Mouse (Mus musculus) small intestine, adult 2 months (tissue): ENCODE measurements at regions not wholly inside any gene's neighbourhood (a gene's known extent, or its start where the extent isn't known, plus 50 kb on each side); places are given as distances from the start of the nearest gene placed in this dataset.

ENCODE experiments used
- H3K27ac ChIP-seq: fragments of 200-500 bp; 2 replicates; pipeline ENCODE4 v1.5.1; 2012; ENCODE audit warnings: low read depth, low read length, control low read depth, inconsistent platforms; ENCODE audit not compliant: insufficient read depth
- H3K27me3 ChIP-seq: fragments of 200-500 bp; 2 replicates; pipeline ENCODE4 v1.6.1; 2012; ENCODE audit warnings: mild to moderate bottlenecking, moderate library complexity, low read length, inconsistent platforms; ENCODE audit not compliant: control insufficient read depth, insufficient read depth
- H3K36me3 ChIP-seq: fragments of 200-500 bp; 2 replicates; pipeline ENCODE4 v1.6.1; 2012; ENCODE audit warnings: mild to moderate bottlenecking, low read length, control low read depth, inconsistent platforms; ENCODE audit not compliant: control insufficient read depth, insufficient read depth
- H3K4me1 ChIP-seq: fragments of 200-500 bp; 2 replicates; pipeline ENCODE4 v1.6.1; 2012; ENCODE audit warnings: low read length, inconsistent platforms, mixed read lengths; ENCODE audit not compliant: control insufficient read depth, insufficient read depth, insufficient read length
- H3K4me3 ChIP-seq: fragments of 200-500 bp; 2 replicates; pipeline ENCODE4 v1.5.1; 2012; ENCODE audit warnings: low read depth, mild to moderate bottlenecking, control low read depth, inconsistent platforms, low read length, moderate library complexity
- CTCF ChIP-seq: fragments of 200-500 bp; IDR thresholded peaks from 2 replicates; pipeline ENCODE4 v1.5.1; 2012; ENCODE audit warnings: low read depth, mild to moderate bottlenecking, control low read depth, inconsistent platforms, low read length, moderate library complexity, mixed read lengths; ENCODE audit not compliant: insufficient replicate concordance, insufficient read length; ENCODE audit errors: extremely low read depth
- POLR2A ChIP-seq: fragments of 200-500 bp; IDR thresholded peaks from 2 replicates; pipeline ENCODE4 v1.6.1; 2012; ENCODE audit warnings: low read depth, mild to moderate bottlenecking, control low read depth, inconsistent platforms, low read length, moderate library complexity
- WGBS: fragments of 180-500 bp; shearing (Covaris S2); methylation state at CpG from one replicate; pipeline ENCODE4 v1.1.7; 2018; 5-methylcytosine and 5-hydroxymethylcytosine counted together

DNA sequence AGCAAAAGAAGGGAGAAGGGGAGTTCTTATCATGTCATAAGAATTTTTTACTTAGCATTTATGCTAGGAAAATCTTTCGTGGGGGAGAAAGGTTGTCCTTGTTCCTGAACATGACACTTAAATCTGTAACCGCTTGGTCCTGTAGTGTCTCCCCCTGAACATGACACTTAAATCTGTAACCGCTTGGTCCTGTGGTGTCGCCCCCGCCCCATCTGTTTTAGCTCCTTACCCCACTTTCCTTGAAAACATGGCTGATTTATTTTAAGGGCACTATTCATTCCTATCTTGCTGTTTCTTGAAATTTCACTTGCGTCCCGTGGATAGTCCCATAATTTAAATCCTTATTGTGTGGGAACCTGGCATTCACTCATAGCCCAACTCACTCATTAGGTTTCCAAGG, 82.2 kb downstream of the Rap2a start:
- WGBS, result 90% methylated on average over 7 of the region's 7 CpGs
- H3K27me3 ChIP-seq, result no peaks in the 10 kb centered on the region
- no peaks in the 10 kb centered on the region for H3K4me1 ChIP-seq
- no peaks in the 10 kb centered on the region for H3K36me3 ChIP-seq
- no peak overlapping the region for H3K4me3 ChIP-seq
- no peak for TF ChIP-seq POLR2A
- no peak for TF ChIP-seq CTCF
- no peak overlapping the region for H3K27ac ChIP-seq

GRCm38 (mm10) chr14:120560987-120561386, 82.7 kb downstream of the Rap2a start:
- no peak overlapping the region for H3K27ac ChIP-seq
- H3K4me3 ChIP-seq, result no peak overlapping the region
- H3K36me3 ChIP-seq, result no peaks in the 10 kb centered on the region
- no peaks in the 10 kb centered on the region for H3K27me3 ChIP-seq
- 90% methylated on average over 2 of the region's 2 CpGs for WGBS
- no peaks in the 10 kb centered on the region for H3K4me1 ChIP-seq
- no peak for TF ChIP-seq POLR2A
- TF ChIP-seq CTCF, result no peak

- Histone ChIP-seq H3K27me3 (no peaks in the 10 kb centered on the region), H3K27ac (no peak overlapping the region), H3K4me1 (no peaks in the 10 kb centered on the region), H3K36me3 (no peaks in the 10 kb centered on the region), H3K4me3 (no peak overlapping the region)
- WGBS, result 42% methylated on average over 1 of the region's 1 CpGs
- no peak for TF ChIP-seq POLR2A
- TF ChIP-seq CTCF, result no peak
These were observed 88.7 kb downstream of the Rap2a start for GRCm38 (mm10) chr14:120566945-120567344.

DNA sequence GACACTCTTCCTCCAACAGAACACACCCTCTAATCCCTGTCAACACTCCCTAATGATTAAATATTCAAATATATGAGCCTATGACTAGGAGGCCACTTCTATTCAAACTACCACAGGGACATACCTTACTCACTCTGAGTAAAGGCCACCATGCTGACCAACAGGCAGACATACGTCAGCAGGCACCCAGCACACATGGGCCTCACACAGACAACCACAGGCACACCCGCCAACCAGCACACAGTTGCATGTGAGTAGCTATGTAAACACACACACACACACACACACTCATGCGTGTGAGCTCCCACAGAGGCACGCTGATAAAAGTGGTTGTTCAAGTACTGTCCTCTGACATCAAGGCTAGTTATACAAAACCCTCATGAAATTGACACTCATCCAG, 89.8 kb downstream of the Rap2a start:
- WGBS, result 49% methylated on average over 4 of the region's 4 CpGs
- Histone ChIP-seq H3K4me1 (no peaks in the 10 kb centered on the region), H3K27ac (no peak overlapping the region), H3K27me3 (no peaks in the 10 kb centered on the region), H3K4me3 (no peak overlapping the region), H3K36me3 (no peaks in the 10 kb centered on the region)
- TF ChIP-seq CTCF (no peak), POLR2A (no peak)

DNA sequence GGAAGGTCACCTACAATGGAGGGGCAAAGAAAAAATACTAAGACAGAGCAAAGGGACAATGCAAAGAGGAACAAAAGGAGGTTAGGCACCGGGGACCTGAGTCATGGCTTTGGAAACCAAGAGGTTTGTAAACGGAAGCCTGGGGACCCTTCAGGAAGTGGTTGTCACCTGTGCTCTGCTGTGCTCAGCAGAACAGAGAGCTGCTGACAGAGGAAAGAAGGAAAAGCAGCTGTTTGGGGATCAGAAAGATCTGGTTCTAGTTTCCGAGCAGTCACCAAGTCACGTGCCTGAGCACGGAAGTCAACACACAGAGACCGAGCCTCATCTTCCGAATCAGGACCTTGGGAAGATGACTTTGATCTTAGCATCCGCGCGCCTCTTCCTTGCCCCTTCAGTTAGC, 94.0 kb downstream of the Rap2a start:
- Histone ChIP-seq H3K4me3 (no peak overlapping the region), H3K27ac (no peak overlapping the region), H3K27me3 (no peaks in the 10 kb centered on the region), H3K4me1 (no peaks in the 10 kb centered on the region), H3K36me3 (no peaks in the 10 kb centered on the region)
- 75% methylated on average over 10 of the region's 10 CpGs for WGBS
- TF ChIP-seq POLR2A (no peak), CTCF (no peak)

- H3K4me1 ChIP-seq, result no peaks in the 10 kb centered on the region
- no peaks in the 10 kb centered on the region for H3K36me3 ChIP-seq
- 58% methylated on average over 6 of the region's 6 CpGs for WGBS
- no peak overlapping the region for H3K27ac ChIP-seq
- no peak for TF ChIP-seq POLR2A
- no peak for TF ChIP-seq CTCF
- no peak overlapping the region for H3K4me3 ChIP-seq
- H3K27me3 ChIP-seq, result no peaks in the 10 kb centered on the region
These were observed 97.0 kb downstream of the Rap2a start for GRCm38 (mm10) chr14:120575202-120575601.

DNA sequence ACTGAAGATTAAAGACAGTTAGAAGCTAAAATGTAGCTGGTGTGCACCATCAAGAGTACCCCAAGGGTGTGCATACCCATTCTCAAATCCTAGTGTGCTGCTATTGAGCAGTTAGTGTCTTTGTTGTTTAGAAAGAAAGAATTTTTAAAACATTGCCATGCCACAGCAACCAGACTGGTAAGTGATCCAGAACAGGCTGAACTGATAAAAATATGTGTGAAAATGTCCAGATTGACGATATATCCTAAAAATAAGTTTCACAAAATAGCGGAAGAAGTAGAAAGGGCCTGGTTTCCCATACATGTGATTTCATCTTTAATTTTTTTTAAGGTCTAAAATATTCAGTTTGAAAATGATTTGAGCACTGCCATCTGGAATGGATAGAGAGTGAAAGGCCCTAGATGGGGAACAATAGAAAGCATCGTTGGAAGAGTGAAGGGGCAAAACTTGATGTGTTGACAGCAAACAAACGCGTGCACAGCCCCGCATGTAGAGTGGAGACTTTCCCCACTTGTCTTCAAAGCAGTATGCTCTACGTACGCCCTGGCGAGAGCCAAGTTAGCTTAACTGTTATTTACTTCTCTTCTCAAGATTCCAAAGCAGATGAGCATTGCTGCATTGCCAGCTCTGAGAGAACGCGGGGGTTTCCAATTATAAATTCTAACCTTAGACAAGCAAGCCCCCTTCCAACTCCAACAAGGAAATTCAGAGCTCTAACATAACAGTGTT, 100.3 kb downstream of the Rap2a start:
- Histone ChIP-seq H3K27me3 (no peaks in the 10 kb centered on the region), H3K36me3 (no peaks in the 10 kb centered on the region), H3K4me1 (no peaks in the 10 kb centered on the region), H3K27ac (no peak overlapping the region), H3K4me3 (no peak overlapping the region)
- TF ChIP-seq CTCF (no peak), POLR2A (no peak)
- WGBS, result 83% methylated on average over 11 of the region's 11 CpGs
